Mouse (Mus musculus): Measurements from ENCODE around the gene Zfp541.

The Zfp541 gene

GRCm38 (mm10) chr7:16061219-16062098, at the start of gene Zfp541:
Gene Zfp541 (plus strand): TSS chr7:16061814.
- no peak for DNase-seq

GRCm38 (mm10) chr7:16012576-16013263, 48.9 kb upstream of the Zfp541 start:
- no peak for DNase-seq

GRCm38 (mm10) chr7:16013722-16014275, 47.8 kb upstream of the Zfp541 start:
- DNase-seq: no peak

GRCm38 (mm10) chr7:16014521-16015175, 47.0 kb upstream of the Zfp541 start:
- DNase-seq: no peak

- DNase-seq: no peak
These were observed 46.2 kb upstream of the Zfp541 start for GRCm38 (mm10) chr7:16015384-16015783.

- peak; percentile 50 for DNase-seq
These were observed 43.4 kb upstream of the Zfp541 start for GRCm38 (mm10) chr7:16018016-16018810.

GRCm38 (mm10) chr7:16019256-16020094, 42.1 kb upstream of the Zfp541 start:
- no peak for DNase-seq

GRCm38 (mm10) chr7:16024603-16025222, 36.9 kb upstream of the Zfp541 start:
- DNase-seq: no peak

GRCm38 (mm10) chr7:16028102-16028927, 33.3 kb upstream of the Zfp541 start:
- DNase-seq: no peak

- no peak for DNase-seq
These were observed 30.5 kb upstream of the Zfp541 start for GRCm38 (mm10) chr7:16031072-16031471.

GRCm38 (mm10) chr7:16033059-16033458, 28.6 kb upstream of the Zfp541 start:
- no peak for DNase-seq

- no peak for DNase-seq
These were observed 27.8 kb upstream of the Zfp541 start for GRCm38 (mm10) chr7:16033580-16034461.

- no peak for DNase-seq
These were observed 24.6 kb upstream of the Zfp541 start for GRCm38 (mm10) chr7:16036972-16037371.

- no peak for DNase-seq
These were observed 22.3 kb upstream of the Zfp541 start for GRCm38 (mm10) chr7:16039363-16039762.

- DNase-seq: no peak
These were observed 20.4 kb upstream of the Zfp541 start for GRCm38 (mm10) chr7:16041208-16041607.

GRCm38 (mm10) chr7:16042850-16043775, 18.5 kb upstream of the Zfp541 start:
- no peak for DNase-seq

- no peak for DNase-seq
These were observed 17.7 kb upstream of the Zfp541 start for GRCm38 (mm10) chr7:16043861-16044435.
